Mouse (Mus musculus): Measurements from ENCODE around the gene Rhbdf2.

DNA sequence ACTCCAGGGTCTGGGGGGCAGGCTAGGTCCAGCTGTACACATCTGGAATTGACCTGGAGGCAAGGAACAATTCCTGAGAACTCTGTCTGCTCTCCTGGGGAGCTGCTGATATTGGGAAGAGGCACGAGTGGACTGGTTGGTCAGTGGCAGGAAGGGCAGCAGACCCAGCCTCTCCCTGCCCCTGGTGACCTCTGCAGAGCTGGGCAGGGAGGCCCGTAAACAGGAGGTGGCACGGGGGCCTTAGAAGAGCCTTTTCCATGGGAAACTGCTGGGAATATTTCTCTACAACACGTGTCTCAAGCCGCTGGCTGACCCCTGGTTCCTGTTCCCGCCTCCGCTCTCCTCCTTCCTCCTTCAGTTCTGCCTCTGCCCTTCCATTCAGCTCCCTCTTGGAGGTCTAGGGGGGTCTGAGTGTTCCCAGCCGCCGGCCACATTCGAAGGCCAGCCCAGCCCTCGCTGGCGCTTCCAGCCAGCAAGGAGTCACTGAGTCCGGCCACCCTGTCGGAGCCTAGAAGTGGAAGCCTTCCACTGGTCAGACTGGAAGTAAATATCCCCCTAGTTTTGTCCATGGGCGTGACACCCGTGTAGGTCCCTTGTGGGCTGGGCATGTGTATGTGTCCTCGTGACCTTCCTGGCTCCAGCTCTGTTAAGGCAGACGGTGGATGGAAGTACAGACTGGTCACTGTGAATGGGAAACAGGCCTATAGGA is 21.5 kb upstream of the Rhbdf2 start:
- TF ChIP-seq CTCF (IDR thresholded peaks at IDR 0.05; ENCODE audit: low read depth) = no peak
- TF ChIP-seq EP300 (IDR thresholded peaks at IDR 0.05; ENCODE audit: low read depth) = no peak
